Mouse (Mus musculus) C2C12 (cell line): ENCODE data around the gene Tap2. TPM values are rescaled to one million over a fixed set of nuclear protein-coding genes. Genes with fewer than 3 reads are reported as not detected.

Experiments used
- H3K27me3 ChIP-seq: one replicate; pipeline ENCODE4 v1.6.1; 2011; ENCODE audit not compliant: control insufficient read depth, insufficient read depth, insufficient read length
- H3K36me3 ChIP-seq: one replicate; pipeline ENCODE4 v1.6.1; 2011; ENCODE audit not compliant: control insufficient read depth, insufficient read depth
- H3K4me3 ChIP-seq: one replicate; pipeline ENCODE4 v1.5.1; 2011; ENCODE audit warnings: mild to moderate bottlenecking, control low read depth; ENCODE audit not compliant: poor library complexity, insufficient read depth, severe bottlenecking
- H3K79me2 ChIP-seq: one replicate; pipeline ENCODE4 v1.6.1; 2011; ENCODE audit not compliant: control insufficient read depth, insufficient read depth
- H3K79me3 ChIP-seq: one replicate; pipeline ENCODE4 v1.6.1; 2011; ENCODE audit warnings: low read depth, control low read depth
- H3ac ChIP-seq: one replicate; pipeline ENCODE3; 2011; ENCODE audit warnings: low read depth; ENCODE audit not compliant: control insufficient read depth, insufficient read length
- CEBPB ChIP-seq: IDR thresholded peaks from one replicate; pipeline ENCODE4 v1.6.1; 2011; ENCODE audit warnings: low read depth, mild to moderate bottlenecking, control low read depth, moderate library complexity
- CTCF ChIP-seq: IDR thresholded peaks from one replicate; pipeline ENCODE4 v1.5.1; 2011; ENCODE audit not compliant: control insufficient read depth, insufficient read depth, insufficient read length
- FOSL1 ChIP-seq: IDR thresholded peaks from one replicate; pipeline ENCODE4 v1.8.0; 2011; ENCODE audit warnings: mild to moderate bottlenecking, low read length; ENCODE audit not compliant: poor library complexity, insufficient read depth, severe bottlenecking
- MAX ChIP-seq: IDR thresholded peaks from one replicate; pipeline ENCODE4 v1.6.1; 2011; ENCODE audit warnings: mild to moderate bottlenecking, control low read depth
- MYOD1 ChIP-seq: IDR thresholded peaks from one replicate; pipeline ENCODE4 v1.6.1; 2011; ENCODE audit warnings: low read depth; ENCODE audit not compliant: control insufficient read depth, insufficient read length
- MYOG ChIP-seq: IDR thresholded peaks from one replicate; pipeline ENCODE4 v1.6.1; 2011; ENCODE audit not compliant: control insufficient read depth, insufficient read length; ENCODE audit errors: extremely low read depth
- USF1 ChIP-seq: IDR thresholded peaks from one replicate; pipeline ENCODE4 v1.6.1; 2011; ENCODE audit warnings: low read depth, mild to moderate bottlenecking, control low read depth, moderate library complexity
- polyA plus RNA-seq: library from polyadenylated mRNA; unstranded; fragments of >200 nt; fragmentation: generic; extraction: Trizol; gene quantifications from one replicate; pipeline ENCODE4 v1.2.1, GENCODE M21; 2012; ENCODE audit warnings: missing spikeins

The Tap2 gene
- polyA plus RNA-seq, 1 experiment: 0.47 TPM

- TF ChIP-seq MAX: no peak
- TF ChIP-seq CEBPB: no peak
- no peak for TF ChIP-seq FOSL1
- TF ChIP-seq MYOG: no peak
- peak; percentile 97 for TF ChIP-seq MYOD1
- no peak for TF ChIP-seq CTCF
- TF ChIP-seq USF1: no peak
- Histone ChIP-seq H3K4me3 (no peak overlapping the region), H3K36me3 (no peaks in the 10 kb centered on the region), H3K79me3 (no peaks in the 10 kb centered on the region), H3ac (no peak overlapping the region), H3K27me3 (peaks cover 25% of the 10 kb centered on the region), H3K79me2 (no peaks in the 10 kb centered on the region)
These were observed 7.3 kb downstream of the Tap2 start for GRCm38 (mm10) chr17:34210599-34210998.

DNA sequence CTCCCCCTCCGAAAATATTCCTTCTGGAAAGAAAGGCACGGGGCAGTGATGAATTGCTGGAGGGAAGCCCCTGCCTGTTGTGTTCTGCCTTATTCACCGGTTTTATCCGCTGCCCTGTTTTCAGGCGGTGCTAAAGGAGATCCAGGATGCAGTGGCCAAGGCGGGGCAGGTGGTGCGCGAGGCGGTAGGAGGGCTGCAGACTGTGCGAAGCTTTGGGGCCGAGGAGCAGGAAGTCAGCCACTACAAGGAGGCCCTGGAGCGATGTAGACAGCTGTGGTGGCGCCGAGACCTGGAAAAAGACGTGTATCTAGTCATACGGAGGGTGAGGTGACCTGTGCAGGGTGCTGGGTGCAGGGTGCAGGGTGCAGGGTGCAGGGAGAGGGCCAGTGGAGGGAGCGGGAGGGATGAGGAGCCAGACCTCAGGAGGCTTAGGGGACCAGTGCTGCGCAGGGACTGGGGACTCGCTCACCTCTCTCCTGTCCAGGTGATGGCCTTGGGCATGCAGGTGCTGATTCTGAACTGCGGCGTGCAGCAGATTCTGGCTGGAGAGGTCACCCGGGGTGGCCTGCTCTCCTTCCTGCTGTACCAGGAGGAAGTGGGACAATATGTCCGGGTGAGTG is 8.5 kb downstream of the Tap2 start:
- Histone ChIP-seq H3K79me2 (no peaks in the 10 kb centered on the region), H3ac (no peak overlapping the region), H3K4me3 (no peak overlapping the region), H3K36me3 (no peaks in the 10 kb centered on the region), H3K27me3 (peaks cover 34% of the 10 kb centered on the region), H3K79me3 (no peaks in the 10 kb centered on the region)
- no peak for TF ChIP-seq MAX

- peaks cover 43% of the 10 kb centered on the region for H3K27me3 ChIP-seq
These were observed 10.6 kb downstream of the Tap2 start for GRCm38 (mm10) chr17:34213936-34214335.

DNA sequence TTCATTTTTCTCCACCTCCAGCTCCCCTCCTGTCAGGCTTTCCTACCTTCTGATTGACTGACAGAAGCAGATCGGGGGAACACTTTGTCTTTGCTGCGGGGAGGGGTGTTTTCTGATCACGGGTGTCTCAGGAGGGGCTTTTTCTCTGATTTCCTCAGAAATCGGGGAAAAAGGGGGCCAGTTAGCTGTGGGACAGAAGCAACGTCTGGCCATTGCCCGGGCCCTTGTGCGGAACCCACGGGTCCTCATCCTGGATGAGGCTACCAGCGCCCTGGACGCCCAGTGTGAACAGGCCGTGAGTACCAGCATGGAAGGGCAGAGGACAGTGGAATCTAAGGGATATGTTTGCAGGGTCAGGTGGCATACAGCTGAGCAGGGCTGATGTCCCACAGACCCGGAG is 11.8 kb downstream of the Tap2 start:
- H3K79me2 ChIP-seq: no peaks in the 10 kb centered on the region
- TF ChIP-seq FOSL1 (no peak), MAX (no peak), MYOD1 (no peak), MYOG (no peak), USF1 (no peak), CTCF (no peak), CEBPB (no peak)
- no peaks in the 10 kb centered on the region for H3K36me3 ChIP-seq
- H3K4me3 ChIP-seq: no peak overlapping the region
- no peaks in the 10 kb centered on the region for H3K79me3 ChIP-seq
- H3ac ChIP-seq: no peak overlapping the region
- peaks cover 43% of the 10 kb centered on the region for H3K27me3 ChIP-seq

More at GRCm38 (mm10) chr17:34213936-34214335, 10.6 kb downstream of the Tap2 start:
- Histone ChIP-seq H3K79me2 (no peaks in the 10 kb centered on the region), H3K4me3 (no peak overlapping the region), H3K36me3 (no peaks in the 10 kb centered on the region), H3K79me3 (no peaks in the 10 kb centered on the region), H3ac (no peak overlapping the region)
- TF ChIP-seq MYOG: no peak
- no peak for TF ChIP-seq FOSL1
- no peak for TF ChIP-seq USF1
- no peak for TF ChIP-seq MAX
- TF ChIP-seq MYOD1: no peak
- TF ChIP-seq CEBPB: no peak

DNA sequence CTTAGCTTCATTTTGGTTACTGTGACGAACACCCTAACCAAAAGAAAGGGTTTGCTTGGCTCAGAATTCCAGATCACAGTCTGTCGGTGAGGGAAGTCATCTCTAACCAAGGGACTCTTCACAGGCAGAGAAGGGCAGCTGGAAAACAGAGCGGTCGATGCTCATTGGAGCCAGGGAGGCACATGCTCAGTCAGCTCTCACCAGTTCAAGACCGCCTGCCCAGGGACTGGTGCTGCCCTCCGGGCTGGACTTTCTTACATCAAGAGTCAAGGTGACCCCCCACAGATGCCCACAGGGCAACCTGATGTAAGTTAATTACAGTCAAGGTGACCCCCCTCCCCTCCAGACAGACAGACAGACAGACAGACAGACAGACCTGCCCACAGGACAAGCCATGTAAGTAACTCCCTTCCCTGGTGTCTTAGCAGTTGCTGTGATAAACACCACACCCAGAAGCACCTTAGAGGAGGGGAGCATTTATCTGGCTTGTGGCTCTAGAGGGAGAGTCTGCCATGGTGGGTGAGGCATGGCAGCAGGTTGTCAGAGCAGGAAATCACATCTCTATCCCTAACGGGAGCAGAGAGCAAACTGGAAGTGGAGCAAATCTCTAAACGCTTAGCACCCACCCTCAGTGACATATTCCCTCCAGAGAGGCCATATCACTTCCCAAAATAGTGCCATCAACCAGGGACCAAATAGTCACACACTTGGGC is 14.0 kb downstream of the Tap2 start:
- Histone ChIP-seq H3K27me3 (peaks cover 43% of the 10 kb centered on the region), H3ac (no peak overlapping the region), H3K79me2 (no peaks in the 10 kb centered on the region), H3K79me3 (no peaks in the 10 kb centered on the region), H3K36me3 (no peaks in the 10 kb centered on the region), H3K4me3 (no peak overlapping the region)
- no peak for TF ChIP-seq CEBPB
- no peak for TF ChIP-seq USF1
- TF ChIP-seq FOSL1: no peak
- TF ChIP-seq MAX: no peak
- TF ChIP-seq MYOG: no peak

- Histone ChIP-seq H3K4me3 (no peak overlapping the region), H3K79me2 (no peaks in the 10 kb centered on the region), H3K79me3 (no peaks in the 10 kb centered on the region), H3ac (no peak overlapping the region), H3K36me3 (no peaks in the 10 kb centered on the region), H3K27me3 (peaks cover 43% of the 10 kb centered on the region)
- no peak for TF ChIP-seq MYOG
These were observed 14.7 kb downstream of the Tap2 start for GRCm38 (mm10) chr17:34217986-34218385.
